Mouse (Mus musculus) liver, postnatal 0 days (tissue): ENCODE data around the gene Plekhg3. TPM values are rescaled to one million over a fixed set of nuclear protein-coding genes. Genes with fewer than 3 reads are reported as not detected.

ENCODE experiments used
- ATAC-seq: fragments of 200-750 bp; cut with Nextera tagmentation; 2 replicates; pipeline ENCODE4 v1.8.0; 2017; ENCODE audit warnings: mild to moderate bottlenecking, moderate library complexity
- DNase-seq: peaks from one replicate; pipeline ENCODE4 v3.0.0-alpha.2; 2016
- H3K27ac ChIP-seq: fragments of 300-500 bp; sonication (generic); 2 replicates; pipeline ENCODE4 v1.5.1; 2014; ENCODE audit warnings: antibody characterized with exemption, moderate library complexity, mild to moderate bottlenecking, low read depth
- H3K27me3 ChIP-seq: fragments of 300-500 bp; sonication (generic); 2 replicates; pipeline ENCODE4 v1.6.1; 2014; ENCODE audit warnings: low read length, control low read depth, mixed read lengths; ENCODE audit not compliant: insufficient read depth
- H3K36me3 ChIP-seq: fragments of 300-500 bp; sonication (generic); replicated peaks from 2 replicates; pipeline ENCODE4 v1.6.1; 2014; ENCODE audit warnings: mild to moderate bottlenecking, control low read depth, low read length, moderate library complexity, mixed read lengths; ENCODE audit not compliant: insufficient read depth
- H3K4me1 ChIP-seq: fragments of 300-500 bp; sonication (generic); 2 replicates; pipeline ENCODE4 v1.6.1; 2014; ENCODE audit warnings: antibody characterized with exemption, mild to moderate bottlenecking, control low read depth; ENCODE audit not compliant: insufficient read depth
- H3K4me2 ChIP-seq: fragments of 300-500 bp; sonication (generic); 2 replicates; pipeline ENCODE4 v1.6.1; 2014; ENCODE audit warnings: low read depth, mild to moderate bottlenecking, low read length, moderate library complexity, mixed read lengths
- H3K4me3 ChIP-seq: fragments of 300-500 bp; sonication (generic); 2 replicates; pipeline ENCODE4 v1.5.1; 2014; ENCODE audit warnings: low read depth, low read length
- H3K9ac ChIP-seq: fragments of 300-500 bp; sonication (generic); replicated peaks from 2 replicates; pipeline ENCODE4 v1.6.1; 2014; ENCODE audit warnings: mild to moderate bottlenecking, moderate library complexity
- H3K9me3 ChIP-seq: fragments of 300-500 bp; sonication (generic); 2 replicates; pipeline ENCODE4 v1.6.1; 2016; ENCODE audit warnings: mild to moderate bottlenecking, control low read depth, low read length, mixed read lengths
- CTCF ChIP-seq: sonication (generic); IDR thresholded peaks from 2 replicates; pipeline ENCODE4 v1.5.1; 2016; ENCODE audit warnings: antibody characterized with exemption, low read depth
- EP300 ChIP-seq: IDR thresholded peaks from 2 replicates; pipeline ENCODE4 v1.6.1; 2016; ENCODE audit warnings: antibody characterized with exemption, low read depth, mild to moderate bottlenecking
- WGBS: fragments of 180-500 bp; shearing (Covaris S2); extraction: QIAGEN DNeasy Blood & Tissue Kit; methylation state at CpG from one replicate; pipeline ENCODE4 v1.1.7; 2014; ENCODE audit not compliant: insufficient replicate concordance; 5-methylcytosine and 5-hydroxymethylcytosine counted together
- polyA plus RNA-seq: library from polyadenylated mRNA; unstranded; fragments of >200 nt; fragmentation: Nextera tagmentation; extraction: Ambion mirVana; gene quantifications from 2 replicates; pipeline ENCODE4 v1.2.1, GENCODE M21; 2015

Gene Plekhg3
- polyA plus RNA-seq, 1 experiment from 2014 or later: 3.7 TPM

DNA sequence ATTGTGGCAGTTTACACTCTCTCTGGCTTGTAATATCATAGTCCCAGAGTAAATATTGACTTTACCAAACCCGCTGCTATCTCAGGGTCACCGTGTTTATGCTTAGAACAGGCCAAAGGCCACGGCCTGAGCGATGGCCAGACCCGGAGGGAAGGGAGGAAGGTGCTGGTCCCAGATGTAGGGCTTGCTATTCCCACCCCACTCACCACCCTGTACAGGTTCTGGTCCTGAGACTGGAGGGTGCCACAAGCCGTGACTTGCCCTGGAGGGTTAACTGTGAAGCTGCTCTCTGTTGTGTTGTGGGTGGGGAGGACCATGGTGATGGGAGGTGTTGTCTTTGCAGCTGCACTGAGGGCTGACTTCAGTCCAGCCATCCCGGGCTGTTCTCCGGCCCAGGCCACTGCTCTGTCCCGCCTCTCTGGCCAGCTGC lies 4.8 kb downstream of the Plekhg3 start:
- Histone ChIP-seq H3K4me1 (peaks cover 43% of the 10 kb centered on the region), H3K27me3 (peaks cover 23% of the 10 kb centered on the region), H3K27ac (peak overlapping the region; percentile 97), H3K4me3 (peak overlapping the region; percentile 77), H3K9me3 (no peaks in the 10 kb centered on the region), H3K4me2 (peak overlapping the region; percentile 89), H3K9ac (peak overlapping the region; percentile 83), H3K36me3 (no peaks in the 10 kb centered on the region)
- TF ChIP-seq CTCF (no peak), EP300 (no peak)
- DNase-seq: peak; percentile 50
- 42% methylated on average over 9 of the region's 9 CpGs for WGBS
- peak; percentile 50 for ATAC-seq

- peak overlapping the region; percentile 77; the same call in 1 of the 2 replicates for H3K4me3 ChIP-seq
- H3K4me1 ChIP-seq: peaks cover 52% of the 10 kb centered on the region
- no peaks in the 10 kb centered on the region for H3K9me3 ChIP-seq
- WGBS: 60% methylated on average over 8 of the region's 8 CpGs
- H3K9ac ChIP-seq: peak overlapping the region; percentile 83; the same call in 1 of the 2 replicates
- ATAC-seq (no peak), DNase-seq (no peak)
- TF ChIP-seq CTCF (no peak), EP300 (no peak)
- H3K27ac ChIP-seq: peak overlapping the region; percentile 97
- H3K36me3 ChIP-seq: no peaks in the 10 kb centered on the region
- peaks cover 23% of the 10 kb centered on the region for H3K27me3 ChIP-seq
- H3K4me2 ChIP-seq: peak overlapping the region; percentile 89
Measured at GRCm38 (mm10) chr12:76536591-76537153, 6.0 kb downstream of the Plekhg3 start.

DNA sequence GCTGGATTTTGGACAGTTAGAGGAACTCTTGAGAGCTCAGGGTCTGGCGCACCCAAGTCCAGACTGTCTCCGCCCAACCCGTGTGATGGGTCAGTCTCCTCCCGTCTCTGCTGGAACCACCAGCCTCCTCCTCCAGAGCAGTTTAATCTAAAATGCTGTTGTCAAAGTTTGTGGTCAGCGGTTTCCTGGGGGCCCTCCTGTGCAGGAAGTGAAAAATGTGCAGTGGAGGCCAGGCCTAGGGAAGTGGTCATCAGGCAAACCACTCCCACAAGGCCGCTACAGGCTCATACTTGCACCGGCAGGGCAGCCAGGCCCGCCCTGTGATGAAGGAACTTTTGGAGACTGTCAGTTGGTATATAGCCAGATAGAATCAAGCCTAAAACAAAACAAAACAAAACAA lies 6.7 kb downstream of the Plekhg3 start:
- H3K4me2 ChIP-seq: peak overlapping the region; percentile 89
- no peak overlapping the region for H3K9ac ChIP-seq

DNA sequence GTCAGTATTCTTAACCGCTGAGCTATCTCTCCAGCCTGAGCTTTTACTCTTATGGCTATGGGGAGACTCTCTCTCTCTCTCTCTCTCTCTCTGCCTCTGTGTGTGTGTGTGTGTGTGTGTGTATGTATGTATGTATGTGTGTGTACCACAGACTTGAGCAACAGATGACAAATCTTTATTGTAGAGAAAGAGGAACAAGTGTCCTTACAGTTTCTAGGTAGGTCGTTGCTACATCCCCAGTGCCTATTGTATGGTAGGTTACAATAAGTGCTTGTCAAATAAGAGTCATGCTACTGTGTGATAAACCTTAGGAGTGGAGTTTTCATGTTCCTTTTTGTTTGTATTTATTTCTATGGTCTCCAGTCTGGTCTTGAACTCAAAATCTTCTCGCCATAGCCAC lies 9.5 kb downstream of the Plekhg3 start:
- TF ChIP-seq CTCF: no peak
- TF ChIP-seq EP300: no peak
- Histone ChIP-seq H3K27ac (0 out of 2 replicates have a peak overlapping the region, but pooled peaks have one; percentile 44), H3K4me1 (peaks cover 58% of the 10 kb centered on the region), H3K4me2 (no peak overlapping the region), H3K27me3 (no peaks in the 10 kb centered on the region), H3K9me3 (no peaks in the 10 kb centered on the region), H3K36me3 (no peaks in the 10 kb centered on the region), H3K9ac (no peak overlapping the region), H3K4me3 (no peak overlapping the region)
- 62% methylated on average over 3 of the region's 3 CpGs for WGBS
- no peak for DNase-seq
- ATAC-seq: no peak

More for the DNA sequence above, 6.7 kb downstream of the Plekhg3 start:
- Histone ChIP-seq H3K27ac (peak overlapping the region; percentile 97), H3K27me3 (peaks cover 16% of the 10 kb centered on the region), H3K4me3 (no peak overlapping the region), H3K9me3 (no peaks in the 10 kb centered on the region), H3K36me3 (no peaks in the 10 kb centered on the region), H3K4me1 (peaks cover 55% of the 10 kb centered on the region)
- no peak for TF ChIP-seq CTCF
- TF ChIP-seq EP300: peak; percentile 59; the same call in 1 of the 2 replicates
- DNase-seq (peak; percentile 76), ATAC-seq (peak; percentile 19)
- 33% methylated on average over 8 of the region's 8 CpGs for WGBS

- Histone ChIP-seq H3K9ac (no peak overlapping the region), H3K27ac (peak overlapping the region; percentile 22; the same call in 1 of the 2 replicates), H3K4me1 (peaks cover 58% of the 10 kb centered on the region), H3K4me2 (no peak overlapping the region), H3K4me3 (no peak overlapping the region), H3K27me3 (no peaks in the 10 kb centered on the region), H3K9me3 (no peaks in the 10 kb centered on the region), H3K36me3 (no peaks in the 10 kb centered on the region)
- TF ChIP-seq EP300: no peak
- TF ChIP-seq CTCF: no peak
- ATAC-seq: no peak
- no peak for DNase-seq
- 64% methylated on average over 10 of the region's 10 CpGs for WGBS
Measured at GRCm38 (mm10) chr12:76540701-76541221, 10.1 kb downstream of the Plekhg3 start.

DNA sequence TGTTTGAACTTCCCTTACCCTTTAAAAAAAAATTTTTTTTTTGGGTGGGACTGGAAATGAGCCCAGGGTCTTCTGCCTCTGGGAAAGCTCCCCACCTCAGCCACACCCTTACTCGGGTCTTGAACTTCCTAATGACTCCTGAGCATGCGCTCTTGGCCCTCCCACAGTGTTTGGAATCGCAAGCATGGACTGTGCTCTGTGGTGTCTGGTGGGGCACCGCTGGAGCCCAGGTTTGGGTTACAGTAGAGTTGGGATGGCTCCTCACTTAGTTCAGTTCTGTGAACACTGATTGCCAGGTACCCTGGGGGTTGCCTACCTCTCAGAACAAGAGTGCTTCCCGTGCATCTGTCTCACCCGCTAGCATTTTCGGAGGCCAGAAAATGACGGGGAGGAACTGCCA lies 10.8 kb downstream of the Plekhg3 start:
- Histone ChIP-seq H3K4me2 (0 out of 2 replicates have a peak overlapping the region, but pooled peaks have one; percentile 4), H3K36me3 (no peaks in the 10 kb centered on the region), H3K27ac (0 out of 2 replicates have a peak overlapping the region, but pooled peaks have one; percentile 39), H3K4me3 (no peak overlapping the region), H3K9me3 (no peaks in the 10 kb centered on the region), H3K27me3 (no peaks in the 10 kb centered on the region), H3K9ac (no peak overlapping the region), H3K4me1 (peaks cover 58% of the 10 kb centered on the region)
- ATAC-seq (no peak), DNase-seq (no peak)
- WGBS: 42% methylated on average over 8 of the region's 8 CpGs
- no peak for TF ChIP-seq EP300
- TF ChIP-seq CTCF: no peak
